Mouse (Mus musculus) MEL-GATA-1-ER (cell line): ENCODE results near the gene Smg9.

ENCODE experiments used
- DNase-seq: peaks from one replicate; pipeline ENCODE4 v3.0.0-alpha.2; 2012; ENCODE audit warnings: low read depth; ENCODE audit errors: extremely low read depth

Gene Smg9

GRCm38 (mm10) chr7:24406528-24407344 lies 7.3 kb downstream of the Smg9 start:
- DNase-seq, result no peak

GRCm38 (mm10) chr7:24408186-24408585 lies 8.8 kb downstream of the Smg9 start:
- no peak for DNase-seq

- DNase-seq, result no peak
Observed at GRCm38 (mm10) chr7:24410123-24410522, 10.7 kb downstream of the Smg9 start.

- no peak for DNase-seq
Observed at GRCm38 (mm10) chr7:24410831-24411230, 11.4 kb downstream of the Smg9 start.

DNA sequence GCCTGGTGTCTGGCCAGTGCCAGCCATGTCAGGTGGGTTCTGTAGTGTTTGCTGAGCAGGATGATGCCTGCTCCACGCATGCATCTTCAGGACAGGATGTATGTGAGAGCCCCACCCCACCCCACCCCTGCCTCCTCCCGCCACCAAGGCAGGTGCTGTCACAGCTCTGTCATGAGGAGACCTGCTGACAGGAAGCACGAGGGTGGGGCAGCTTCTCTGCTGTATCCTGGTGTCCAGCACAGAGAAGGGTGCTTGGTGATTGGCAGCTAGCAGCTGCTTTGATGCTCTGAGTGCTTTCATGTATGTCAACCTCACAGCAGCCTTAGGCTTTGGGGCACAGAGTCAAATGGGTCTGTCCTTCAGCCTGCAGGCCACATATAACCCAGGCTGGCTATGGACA lies 14.2 kb downstream of the Smg9 start:
- no peak for DNase-seq

DNA sequence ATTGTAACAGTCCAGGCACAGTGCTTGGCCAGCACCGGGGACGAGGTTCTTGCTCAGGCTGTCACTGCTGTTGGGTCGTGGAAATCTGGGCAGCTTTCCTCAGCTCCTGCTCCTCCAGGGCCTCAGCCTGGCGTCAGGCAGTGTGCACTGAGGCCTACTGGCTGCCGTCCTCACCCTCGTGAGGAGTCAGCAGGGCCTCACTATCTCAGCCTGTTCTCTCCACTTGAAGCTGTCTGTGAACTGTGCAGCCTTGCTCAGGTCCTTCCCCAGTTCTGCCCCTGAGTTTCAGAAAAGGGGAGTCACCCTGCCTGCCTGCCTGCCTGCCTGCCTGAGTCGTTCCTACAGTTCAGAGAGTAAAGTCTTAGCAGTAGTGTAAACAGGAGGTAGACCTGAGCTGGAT lies 15.8 kb downstream of the Smg9 start:
- DNase-seq, result no peak

DNA sequence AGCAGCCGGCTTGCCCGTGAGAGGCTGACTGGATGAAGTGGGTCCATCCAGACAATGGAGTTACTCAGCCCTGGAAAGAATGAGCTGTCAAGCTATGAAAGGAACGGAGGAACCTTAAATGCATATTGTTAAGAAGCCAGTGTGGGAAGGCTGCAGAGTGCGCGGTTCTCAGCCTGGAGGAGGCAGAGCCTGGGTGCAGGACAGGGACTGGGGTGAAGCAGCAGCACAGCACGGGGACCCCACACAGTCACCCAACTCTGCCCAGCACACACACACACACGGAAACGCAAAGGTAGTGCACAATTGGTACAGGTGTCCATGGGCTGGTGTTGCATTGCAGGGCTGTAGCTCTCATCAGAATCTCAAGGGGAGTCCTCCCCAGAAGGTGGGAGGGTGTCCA lies 20.2 kb downstream of the Smg9 start:
- DNase-seq, result no peak

DNA sequence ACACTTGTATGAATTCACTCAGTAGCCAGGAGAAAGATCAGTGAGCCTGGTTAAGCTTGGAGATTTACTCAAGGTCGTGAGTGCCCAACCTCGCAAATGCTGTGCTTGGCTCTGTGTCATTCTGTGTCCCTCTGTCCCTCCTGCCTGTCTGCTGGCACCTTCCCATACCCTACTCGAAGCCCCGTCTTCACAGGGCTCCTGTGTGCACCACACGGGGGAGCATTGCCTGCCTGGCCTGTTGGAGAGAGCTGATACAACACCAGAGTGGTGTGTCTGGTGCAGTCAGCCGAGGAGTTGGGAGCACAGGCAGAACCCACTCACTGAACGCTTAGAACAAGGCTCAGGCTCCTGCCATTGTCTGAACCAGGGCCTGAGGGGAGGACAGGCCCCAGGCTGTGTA lies 22.2 kb downstream of the Smg9 start:
- no peak for DNase-seq

DNA sequence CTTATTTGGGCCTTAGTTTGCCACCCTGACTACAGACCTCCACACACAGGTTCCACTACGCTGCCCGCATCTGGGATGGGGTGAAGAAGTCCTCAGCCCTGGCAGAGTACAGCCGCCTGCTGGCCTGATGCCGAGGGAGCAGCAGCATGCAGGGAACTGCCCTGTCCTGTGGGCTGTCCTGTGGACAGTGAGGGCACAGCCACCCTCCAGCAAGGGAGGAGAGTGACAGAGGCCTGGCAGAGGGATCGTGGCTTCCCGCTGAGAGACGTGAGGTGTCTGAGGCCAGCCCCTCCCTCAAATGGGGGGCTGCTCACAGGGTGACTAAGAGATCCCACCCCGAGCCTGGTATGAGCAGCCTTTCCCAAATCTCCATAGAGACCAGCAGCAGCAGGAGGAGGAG lies 22.8 kb downstream of the Smg9 start:
- no peak for DNase-seq

DNA sequence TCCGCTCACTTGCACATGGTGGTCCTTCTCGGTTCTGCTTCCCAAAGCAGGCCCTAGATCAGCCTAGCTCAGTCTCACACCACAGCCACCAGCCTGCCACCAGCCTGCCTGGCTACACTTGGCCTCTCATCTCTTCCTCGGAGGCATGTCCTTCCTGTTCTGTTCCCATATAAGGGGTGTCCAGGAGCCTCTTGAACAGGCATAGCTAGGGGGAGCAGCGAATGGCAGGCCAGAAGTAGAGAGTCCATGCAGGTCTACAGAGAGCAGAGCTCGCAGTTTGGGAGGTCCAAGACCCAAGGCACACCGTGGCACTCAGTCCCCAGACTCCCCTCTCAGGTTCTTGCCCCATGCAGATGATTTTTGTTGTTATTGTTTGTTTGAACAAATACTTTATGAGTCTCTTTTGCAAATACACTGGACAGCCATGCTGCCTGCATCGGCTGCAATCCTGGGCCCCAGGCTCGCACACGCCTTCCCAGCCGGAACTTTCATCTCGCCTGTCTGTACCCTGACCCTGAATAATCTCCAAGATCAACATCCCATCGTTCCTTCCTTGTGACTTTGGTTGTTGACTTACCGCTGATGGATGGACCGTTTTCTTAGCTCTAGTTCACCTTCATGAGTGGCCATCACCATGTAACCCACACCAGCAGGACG lies 23.8 kb downstream of the Smg9 start:
- DNase-seq, result no peak

GRCm38 (mm10) chr7:24423956-24424732 lies 24.7 kb downstream of the Smg9 start:
- no peak for DNase-seq

- no peak for DNase-seq
Observed at GRCm38 (mm10) chr7:24425919-24426318, 26.5 kb downstream of the Smg9 start.

- no peak for DNase-seq
Observed at GRCm38 (mm10) chr7:24427168-24427567, 27.7 kb downstream of the Smg9 start.

GRCm38 (mm10) chr7:24428725-24429124 lies 29.3 kb downstream of the Smg9 start:
- DNase-seq, result no peak

DNA sequence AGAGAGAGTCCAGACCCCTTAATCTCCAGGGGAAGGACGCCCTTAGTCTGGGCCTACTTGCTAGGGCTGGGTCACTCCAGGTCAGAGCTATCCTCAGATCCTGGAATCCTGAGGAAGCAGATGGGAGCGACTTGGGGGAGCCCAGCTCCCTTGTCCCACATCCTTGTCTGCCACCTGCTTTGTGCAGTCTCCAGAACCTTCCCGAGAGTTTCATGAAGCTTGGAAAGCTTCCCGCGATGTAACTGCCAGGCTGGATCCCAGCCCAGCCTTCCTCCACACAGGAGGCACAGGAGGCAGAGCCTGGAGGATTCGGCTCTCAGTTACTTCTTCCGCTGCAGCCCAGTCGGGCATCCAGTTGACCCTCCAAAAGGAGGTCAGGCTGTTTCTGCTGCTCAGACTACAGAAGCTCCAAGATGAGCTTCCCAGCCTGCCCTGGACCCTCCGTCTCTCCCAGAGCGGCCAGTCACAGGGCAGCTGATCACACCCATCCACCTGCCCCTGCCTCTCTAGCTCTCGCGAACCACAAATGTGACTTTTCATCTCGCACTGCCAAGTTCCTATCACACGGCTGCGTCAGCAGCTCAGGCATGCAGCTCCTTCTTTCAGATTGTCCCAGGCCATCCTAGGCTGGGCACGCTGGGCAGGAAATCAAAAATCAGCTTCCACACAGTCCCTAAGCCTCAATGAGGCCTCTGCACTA lies 30.1 kb downstream of the Smg9 start:
- DNase-seq, result no peak

DNA sequence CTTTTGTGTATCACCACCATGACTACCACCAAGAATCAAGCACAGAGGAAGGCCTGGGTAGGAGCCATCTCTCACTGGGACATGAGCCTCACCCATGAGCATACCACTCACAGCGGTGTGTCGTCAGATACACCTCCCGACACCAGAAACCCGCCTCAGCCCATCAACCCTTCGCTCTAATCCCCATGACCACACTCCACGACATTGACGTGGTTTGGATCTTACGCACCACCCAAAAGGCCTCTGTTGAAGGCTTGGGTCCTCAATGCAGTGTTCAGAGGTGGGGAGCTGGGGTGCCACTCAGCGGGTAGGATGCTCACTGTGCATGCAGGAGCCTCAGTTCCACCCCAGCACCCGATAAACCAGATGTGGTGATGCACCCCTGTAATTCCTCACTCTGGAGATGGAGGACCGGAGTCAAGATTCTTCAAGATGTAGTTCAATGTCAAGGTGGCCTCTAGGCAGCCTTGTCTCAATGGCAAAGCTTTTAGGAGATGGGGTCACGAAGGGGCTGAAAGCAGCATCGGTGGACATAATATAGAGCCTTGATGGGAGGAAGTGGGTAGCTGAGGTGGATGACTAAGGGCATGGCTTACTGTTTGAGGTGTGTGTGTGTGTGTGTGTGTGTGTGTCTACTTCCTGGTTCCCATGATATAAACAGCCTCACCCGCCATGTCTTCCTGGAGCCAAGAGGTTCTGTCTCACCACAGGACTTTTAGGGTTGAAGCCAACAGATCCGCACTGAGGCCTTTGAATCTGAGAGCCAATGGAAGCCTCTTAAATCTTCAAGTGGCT lies 31.3 kb downstream of the Smg9 start:
- no peak for DNase-seq

GRCm38 (mm10) chr7:24431713-24432112 lies 32.3 kb downstream of the Smg9 start:
- no peak for DNase-seq

GRCm38 (mm10) chr7:24435305-24435704 lies 35.9 kb downstream of the Smg9 start:
- DNase-seq, result no peak

DNA sequence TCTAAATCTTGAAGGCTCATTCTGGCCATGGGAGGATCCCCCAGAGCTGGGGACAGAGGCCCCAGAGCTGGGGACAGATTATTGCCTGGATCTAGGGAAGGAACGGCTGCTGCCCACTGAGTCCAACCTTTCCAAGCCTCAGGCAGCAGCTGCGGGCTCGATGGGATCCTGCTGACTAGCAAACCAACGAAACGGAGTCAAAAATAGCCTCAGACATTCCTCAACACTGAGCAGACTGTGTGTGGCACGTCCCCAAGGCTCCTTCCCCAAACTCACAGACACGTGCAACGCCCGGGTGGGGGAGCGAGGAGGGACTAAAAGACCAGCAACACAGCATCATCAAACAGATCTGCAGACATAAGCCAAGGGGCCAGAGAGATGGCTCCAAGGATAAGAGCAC lies 38.6 kb downstream of the Smg9 start:
- DNase-seq, result no peak

DNA sequence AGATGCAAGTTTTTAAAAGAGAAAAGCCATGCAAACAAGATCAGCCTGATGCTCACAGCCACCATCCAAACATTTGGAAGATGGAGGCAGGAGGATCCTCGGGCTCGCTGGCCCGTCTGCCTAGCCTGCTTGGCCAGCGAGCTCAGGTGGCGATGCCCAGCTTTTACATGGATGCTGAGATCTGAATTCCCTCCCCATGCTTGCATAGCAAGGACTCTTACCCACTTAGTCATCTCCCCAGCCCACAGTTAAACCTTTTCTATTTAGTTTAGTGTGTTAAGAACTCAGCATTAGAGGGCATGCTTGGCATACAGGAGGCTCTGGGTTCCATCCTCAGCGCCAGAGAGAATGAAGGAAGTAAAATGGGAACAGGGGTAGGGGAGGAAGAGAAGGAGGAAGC lies 39.8 kb downstream of the Smg9 start:
- DNase-seq, result no peak

- DNase-seq, result no peak
Observed at GRCm38 (mm10) chr7:24439891-24440290, 40.5 kb downstream of the Smg9 start.
